Mouse (Mus musculus): Measurements from ENCODE around the gene Hist2h4. TPM values are rescaled to one million over a fixed set of nuclear protein-coding genes. Genes with fewer than 3 reads are reported as not detected.
"Not testable (repeated sequence)": the region's sequence is repeated elsewhere in the genome, so short reads cannot be mapped to it uniquely, and the experiment has no call there.

The Hist2h4 gene
- polyA plus RNA-seq, 1 experiment, result 3.6 TPM

- Histone ChIP-seq H3K4me1 (ENCODE audit: control insufficient read depth, insufficient read depth, low read length) (peaks cover 2% of the 10 kb centered on the region; the same call in 1 of the 2 replicates), H3K4me3 (ENCODE audit: insufficient read depth, low read length) (no peak overlapping the region), H3K27ac (ENCODE audit: insufficient read depth, low read length) (no peak overlapping the region)
- TF ChIP-seq POLR2A (IDR thresholded peaks at IDR 0.05; ENCODE audit: extremely low read depth, insufficient read depth, low read length) (no peak), CTCF (IDR thresholded peaks at IDR 0.05; ENCODE audit: extremely low read depth, insufficient read depth, low read length) (no peak)
These were observed 14.7 kb downstream of the Hist2h4 start for GRCm38 (mm10) chr3:96248141-96249033.

DNA sequence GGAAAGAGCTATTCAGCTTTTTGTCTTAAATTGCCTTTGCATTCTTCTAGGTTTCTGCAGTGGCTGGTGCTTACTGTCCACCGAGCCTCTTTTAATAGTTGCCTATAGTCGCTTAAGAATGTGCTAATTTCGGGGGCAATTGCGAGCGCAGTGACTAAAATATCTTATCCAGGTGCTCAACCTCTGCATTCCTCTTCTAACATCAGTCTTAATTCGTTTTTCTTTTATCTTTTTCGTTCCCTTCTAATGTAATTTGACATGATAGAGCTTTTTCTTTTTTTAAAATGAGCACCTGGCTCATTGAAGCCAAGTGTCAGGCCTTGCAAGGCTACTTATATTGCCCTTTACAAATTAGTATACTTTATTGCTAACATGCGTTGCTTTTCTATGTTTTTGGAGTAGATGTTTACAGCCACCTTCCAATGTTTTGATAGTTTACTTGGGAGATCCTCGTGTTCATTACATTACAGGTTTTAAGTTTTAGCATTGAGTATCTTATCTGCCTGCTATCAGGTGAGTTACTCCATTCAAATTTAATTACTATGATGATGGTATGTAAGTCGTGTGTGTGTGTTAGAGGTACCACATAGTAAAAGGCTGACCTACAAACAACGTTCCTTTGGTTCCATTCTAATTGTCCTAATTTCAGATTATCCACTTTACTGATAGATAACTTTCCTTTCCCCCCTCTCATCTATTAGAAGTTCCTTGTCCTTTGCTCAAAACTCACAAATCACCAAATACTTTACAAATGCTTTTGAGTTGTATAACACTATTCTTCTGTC lies 15.6 kb downstream of the Hist2h4 start:
- TF ChIP-seq CTCF (IDR thresholded peaks at IDR 0.05; ENCODE audit: extremely low read depth, insufficient read depth, low read length), result no peak
- no peak overlapping the region for H3K4me3 ChIP-seq (ENCODE audit: insufficient read depth, low read length)

GRCm38 (mm10) chr3:96246427-96246856 lies 16.7 kb downstream of the Hist2h4 start, which contains the start of gene Hist2h3c1:
Gene Hist2h3c1 (plus strand): TSS chr3:96246685.
- not testable (repeated sequence) for H3K4me1 ChIP-seq (ENCODE audit: control insufficient read depth, insufficient read depth, low read length); H3K27ac ChIP-seq (ENCODE audit: insufficient read depth, low read length)
- peak within 1 kb of the TSS; percentile 93 for H3K4me3 ChIP-seq (ENCODE audit: insufficient read depth, low read length)

More for the DNA sequence above, 15.6 kb downstream of the Hist2h4 start:
- H3K27ac ChIP-seq (ENCODE audit: insufficient read depth, low read length), result no peak overlapping the region
- H3K4me1 ChIP-seq (ENCODE audit: control insufficient read depth, insufficient read depth, low read length), result peaks cover 2% of the 10 kb centered on the region; the same call in 1 of the 2 replicates

- H3K27ac ChIP-seq (ENCODE audit: insufficient read depth, low read length); H3K4me1 ChIP-seq (ENCODE audit: control insufficient read depth, insufficient read depth, low read length): not testable (repeated sequence)
- H3K4me3 ChIP-seq (ENCODE audit: insufficient read depth, low read length), result peak overlapping the region; percentile 33
These were observed 17.1 kb downstream of the Hist2h4 start for GRCm38 (mm10) chr3:96246018-96246417.

DNA sequence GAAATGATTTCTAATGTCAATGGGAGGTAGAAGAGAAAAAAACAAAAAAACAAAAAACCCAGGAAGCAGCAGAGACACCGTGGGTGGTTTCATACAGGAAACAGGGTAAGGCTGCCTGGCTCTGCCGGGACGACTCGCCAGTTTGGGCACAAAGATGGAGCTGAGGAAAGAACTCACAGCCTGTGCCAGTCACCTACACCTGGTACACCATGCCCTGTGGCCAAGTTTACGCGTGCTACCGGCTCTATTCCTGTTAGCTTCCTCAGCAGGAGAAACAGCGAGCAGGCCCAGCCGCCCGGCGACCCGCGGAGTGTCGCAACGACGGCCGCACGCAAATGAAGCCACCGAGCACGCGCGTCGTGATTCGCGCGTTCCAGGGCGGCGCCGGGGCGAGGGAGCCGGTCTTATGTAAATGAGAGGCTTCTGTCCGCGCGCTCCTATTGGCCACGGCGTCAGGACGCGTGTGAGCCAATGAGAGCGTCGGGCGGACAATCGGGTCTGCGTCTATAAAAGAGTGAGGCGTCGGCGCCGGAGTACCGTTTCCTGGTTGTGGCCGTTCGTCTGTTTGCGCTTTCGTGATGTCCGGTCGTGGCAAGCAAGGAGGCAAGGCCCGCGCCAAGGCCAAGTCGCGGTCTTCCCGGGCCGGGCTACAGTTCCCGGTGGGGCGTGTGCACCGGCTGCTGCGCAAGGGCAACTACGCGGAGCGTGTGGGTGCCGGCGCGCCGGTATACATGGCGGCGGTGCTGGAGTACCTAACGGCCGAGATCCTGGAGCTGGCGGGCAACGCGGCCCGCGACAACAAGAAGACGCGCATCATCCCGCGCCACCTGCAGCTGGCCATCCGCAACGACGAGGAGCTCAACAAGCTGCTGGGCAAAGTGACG lies 17.9 kb downstream of the Hist2h4 start, which contains the start of gene Hist2h2aa1:
Gene Hist2h2aa1, plus strand, starts transcription at position 495 of the 884 bp plus-strand sequence.
- Histone ChIP-seq H3K4me3 (ENCODE audit: insufficient read depth, low read length) (peak within 1 kb of the TSS; percentile 93), H3K27ac (ENCODE audit: insufficient read depth, low read length) (peak within 1 kb of the TSS; percentile 99)
- peak; percentile 70; the same call in 1 of the 2 replicates for TF ChIP-seq POLR2A (IDR thresholded peaks at IDR 0.05; ENCODE audit: extremely low read depth, insufficient read depth, low read length)
- not testable (repeated sequence) for H3K4me1 ChIP-seq (ENCODE audit: control insufficient read depth, insufficient read depth, low read length)

DNA sequence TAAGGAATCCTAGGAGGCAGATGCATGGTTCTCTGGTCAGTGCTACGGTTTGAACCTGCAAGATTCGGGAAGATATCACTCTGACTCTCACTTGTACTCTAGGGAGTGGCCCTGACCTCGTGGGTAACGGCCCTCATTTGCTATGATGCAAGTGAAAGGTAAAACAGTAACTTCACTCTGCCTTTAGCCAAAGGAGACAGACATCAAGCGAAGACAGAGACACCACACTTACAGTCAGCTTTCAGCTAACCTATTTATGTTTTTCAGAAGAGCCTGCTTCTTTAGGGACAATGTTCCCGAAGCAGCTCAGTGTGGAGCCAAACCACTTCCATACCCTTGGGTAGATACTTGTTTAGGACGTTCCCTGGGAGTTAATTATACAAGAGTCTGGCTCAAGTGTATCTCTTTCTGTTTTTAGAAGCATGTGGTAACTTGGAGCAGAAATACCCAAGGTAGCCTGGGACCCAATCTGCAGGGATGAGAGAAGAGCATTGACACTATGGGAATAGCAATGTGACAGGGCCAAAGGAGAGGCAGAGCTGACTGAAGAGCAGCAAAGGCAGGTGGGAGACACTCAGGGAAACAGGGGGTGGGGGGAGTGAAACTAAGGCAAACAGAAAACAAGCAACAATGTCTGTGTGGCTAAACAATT lies 19.1 kb downstream of the Hist2h4 start:
- H3K4me3 ChIP-seq (ENCODE audit: insufficient read depth, low read length), result peak overlapping the region; percentile 93; the same call in 1 of the 2 replicates
- H3K27ac ChIP-seq (ENCODE audit: insufficient read depth, low read length), result no peak overlapping the region
- peaks cover 3% of the 10 kb centered on the region; the same call in 1 of the 2 replicates for H3K4me1 ChIP-seq (ENCODE audit: control insufficient read depth, insufficient read depth, low read length)
- TF ChIP-seq CTCF (IDR thresholded peaks at IDR 0.05; ENCODE audit: extremely low read depth, insufficient read depth, low read length) (no peak), POLR2A (IDR thresholded peaks at IDR 0.05; ENCODE audit: extremely low read depth, insufficient read depth, low read length) (no peak)

DNA sequence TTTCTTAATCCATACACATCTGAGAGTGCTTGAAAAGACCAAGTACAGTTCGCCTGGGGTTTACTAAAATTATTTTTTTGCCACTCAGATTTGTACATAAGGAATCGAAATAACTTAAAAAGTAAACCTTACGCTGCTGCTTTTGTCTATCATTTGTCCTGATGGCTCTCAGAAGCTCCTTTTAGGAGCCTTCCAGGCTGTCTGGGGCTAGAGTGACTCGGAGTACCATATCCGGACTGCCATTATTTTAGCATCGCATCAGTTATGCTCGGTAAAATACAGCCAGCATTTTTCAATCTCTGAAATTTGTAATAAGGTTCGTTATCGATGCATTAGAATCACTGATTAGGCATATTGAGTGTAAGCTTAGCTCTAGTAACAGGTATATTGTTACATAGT lies 22.3 kb downstream of the Hist2h4 start:
- TF ChIP-seq POLR2A (IDR thresholded peaks at IDR 0.05; ENCODE audit: extremely low read depth, insufficient read depth, low read length) (no peak), CTCF (IDR thresholded peaks at IDR 0.05; ENCODE audit: extremely low read depth, insufficient read depth, low read length) (no peak)
- H3K4me1 ChIP-seq (ENCODE audit: control insufficient read depth, insufficient read depth, low read length), result peaks cover 6% of the 10 kb centered on the region; the same call in 1 of the 2 replicates
- H3K27ac ChIP-seq (ENCODE audit: insufficient read depth, low read length), result peak overlapping the region; percentile 80
- H3K4me3 ChIP-seq (ENCODE audit: insufficient read depth, low read length), result peak overlapping the region; percentile 18; the same call in 1 of the 2 replicates

DNA sequence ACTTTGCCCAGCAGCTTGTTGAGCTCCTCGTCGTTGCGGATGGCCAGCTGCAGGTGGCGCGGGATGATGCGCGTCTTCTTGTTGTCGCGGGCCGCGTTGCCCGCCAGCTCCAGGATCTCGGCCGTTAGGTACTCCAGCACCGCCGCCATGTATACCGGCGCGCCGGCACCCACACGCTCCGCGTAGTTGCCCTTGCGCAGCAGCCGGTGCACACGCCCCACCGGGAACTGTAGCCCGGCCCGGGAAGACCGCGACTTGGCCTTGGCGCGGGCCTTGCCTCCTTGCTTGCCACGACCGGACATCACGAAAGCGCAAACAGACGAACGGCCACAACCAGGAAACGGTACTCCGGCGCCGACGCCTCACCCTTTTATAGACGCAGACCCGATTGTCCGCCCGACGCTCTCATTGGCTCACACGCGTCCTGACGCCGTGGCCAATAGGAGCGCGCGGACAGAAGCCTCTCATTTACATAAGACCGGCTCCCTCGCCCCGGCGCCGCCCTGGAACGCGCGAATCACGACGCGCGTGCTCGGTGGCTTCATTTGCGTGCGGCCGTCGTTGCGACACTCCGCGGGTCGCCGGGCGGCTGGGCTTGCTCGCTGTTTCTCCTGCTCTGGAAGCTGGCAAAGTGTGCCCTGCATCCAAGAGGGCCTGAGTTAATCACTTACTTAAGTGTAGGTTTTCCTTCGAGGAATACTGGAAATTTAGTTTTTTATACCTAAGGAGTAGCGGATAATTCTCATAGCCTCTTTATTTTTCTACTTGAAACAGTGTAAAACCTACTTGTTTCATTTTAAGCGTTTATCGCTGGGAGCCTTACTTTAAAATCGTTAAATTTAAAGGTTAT lies 22.9 kb downstream of the Hist2h4 start, which contains the start of gene Hist2h2aa2:
Gene Hist2h2aa2, minus strand, starts transcription at position 328 of the 850 bp plus-strand sequence.
- peak; percentile 51; the same call in 1 of the 2 replicates for TF ChIP-seq POLR2A (IDR thresholded peaks at IDR 0.05; ENCODE audit: extremely low read depth, insufficient read depth, low read length)
- Histone ChIP-seq H3K4me3 (ENCODE audit: insufficient read depth, low read length) (peak within 1 kb of the TSS; percentile 69), H3K27ac (ENCODE audit: insufficient read depth, low read length) (peak within 1 kb of the TSS; percentile 80)
- not testable (repeated sequence) for H3K4me1 ChIP-seq (ENCODE audit: control insufficient read depth, insufficient read depth, low read length)

DNA sequence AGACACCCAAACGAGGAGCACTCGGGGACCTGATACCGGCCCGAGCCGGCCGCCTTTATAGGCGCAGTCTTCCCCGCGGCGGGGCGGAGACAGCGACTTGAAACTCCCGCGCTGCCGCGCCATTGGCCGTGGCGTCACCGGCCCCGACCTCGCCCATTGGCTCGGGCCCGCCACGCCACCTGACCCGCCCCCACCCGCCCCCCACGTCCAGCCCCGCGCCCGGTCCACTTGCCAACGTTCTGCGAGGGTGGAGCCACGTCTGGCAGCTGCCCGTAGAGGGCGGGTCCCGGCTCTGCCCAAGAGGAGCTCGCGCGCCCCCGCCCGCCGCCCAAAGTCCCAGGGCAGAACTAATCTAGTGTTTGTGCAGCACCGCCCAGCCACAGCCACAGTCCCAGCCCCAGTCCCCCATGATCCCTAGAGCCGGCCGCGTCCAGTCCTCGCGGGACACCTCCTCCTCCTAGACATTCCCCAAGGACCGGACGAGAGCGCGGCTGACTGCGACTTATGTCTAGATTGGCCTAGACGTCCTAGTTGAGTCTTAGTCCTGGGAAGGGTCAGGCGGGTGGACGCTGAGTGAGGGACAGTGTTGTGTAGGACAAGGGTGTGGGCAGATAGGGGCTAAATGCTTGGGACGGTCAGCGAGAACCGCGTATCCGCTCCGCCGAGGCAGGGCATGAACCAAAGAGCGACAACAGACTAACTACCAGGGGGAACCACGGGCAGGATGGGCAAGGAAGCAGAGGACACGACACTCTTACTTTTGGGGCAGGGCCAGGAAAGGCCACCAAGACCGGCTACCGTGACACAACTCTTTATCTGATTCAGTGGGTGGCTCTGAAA lies 23.9 kb downstream of the Hist2h4 start, which contains the start of gene Hist2h3c2:
Gene Hist2h3c2, minus strand, starts transcription at position 174 of the 840 bp plus-strand sequence.
- Histone ChIP-seq H3K27ac (ENCODE audit: insufficient read depth, low read length) (peak within 1 kb of the TSS; percentile 77; the same call in 1 of the 2 replicates), H3K4me3 (ENCODE audit: insufficient read depth, low read length) (peak within 1 kb of the TSS; percentile 69)
- H3K4me1 ChIP-seq (ENCODE audit: control insufficient read depth, insufficient read depth, low read length), result not testable (repeated sequence)
